Mouse (Mus musculus) liver, embryonic 14.5 days (tissue): Measurements from ENCODE around the gene Decr2. TPM values are rescaled to one million over a fixed set of nuclear protein-coding genes. Genes with fewer than 3 reads are reported as not detected.
A peak's percentile ranks its signal among the peaks of the same experiment; 100 is the strongest.

Experiments used
- ATAC-seq: fragments of 200-750 bp; cut with Nextera tagmentation; 2 replicates; pipeline ENCODE4 v1.8.0; 2017; ENCODE audit warnings: moderate number of reproducible peaks, mild to moderate bottlenecking, moderate library complexity; ENCODE audit not compliant: insufficient read depth
- DNase-seq, 3 experiments: peaks; one replicate each; pipeline ENCODE4 v3.0.0-alpha.2; 2012 to 2013; ENCODE audit warnings: low read depth in 3 of 3, low spot score in 3 of 3
- H3K27ac ChIP-seq: fragments of 300-500 bp; sonication (generic); 2 replicates; pipeline ENCODE4 v1.5.1; 2014; ENCODE audit warnings: moderate library complexity, mild to moderate bottlenecking, control low read depth, inconsistent platforms
- H3K27me3 ChIP-seq: fragments of 300-500 bp; sonication (generic); 2 replicates; pipeline ENCODE4 v1.6.1; 2014; ENCODE audit warnings: mild to moderate bottlenecking, low read length, moderate library complexity; ENCODE audit not compliant: control insufficient read depth, insufficient read depth
- H3K36me3 ChIP-seq: fragments of 300-500 bp; sonication (generic); replicated peaks from 2 replicates; pipeline ENCODE4 v1.6.1; 2014; ENCODE audit warnings: low read depth; ENCODE audit not compliant: control insufficient read depth, insufficient read depth
- H3K4me1 ChIP-seq, 2 experiments: fragments of 200-500 bp in 1 of 2; fragments of 300-500 bp in 1 of 2; sonication (generic) in 1 of 2; replicated peaks; 2 replicates each; pipeline ENCODE4 v1.6.1; 2012 to 2014; ENCODE audit warnings: antibody characterized with exemption in 1 of 2, inconsistent platforms in 1 of 2, low read length in 1 of 2; ENCODE audit not compliant: control insufficient read depth in 2 of 2, insufficient read depth in 2 of 2
- H3K4me2 ChIP-seq: fragments of 300-500 bp; sonication (generic); 2 replicates; pipeline ENCODE4 v1.6.1; 2014; ENCODE audit warnings: low read depth, mild to moderate bottlenecking, control low read depth, moderate library complexity
- H3K4me3 ChIP-seq, 2 experiments: fragments of 200-500 bp in 1 of 2; fragments of 300-500 bp in 1 of 2; sonication (generic) in 1 of 2; 2 replicates each; pipeline ENCODE4 v1.5.1; 2012 to 2014; ENCODE audit warnings: low read depth in 2 of 2, low read length in 2 of 2, mild to moderate bottlenecking in 2 of 2, control low read depth in 1 of 2, inconsistent platforms in 1 of 2, moderate library complexity in 1 of 2; ENCODE audit not compliant: insufficient read depth in 1 of 2
- H3K9ac ChIP-seq: fragments of 300-500 bp; sonication (generic); replicated peaks from 2 replicates; pipeline ENCODE4 v1.6.1; 2014; ENCODE audit warnings: mild to moderate bottlenecking, control low read depth, moderate library complexity
- H3K9me3 ChIP-seq: fragments of 300-500 bp; sonication (generic); 2 replicates; pipeline ENCODE4 v1.6.1; 2016; ENCODE audit warnings: low read length, mixed read lengths; ENCODE audit not compliant: control insufficient read depth
- CTCF ChIP-seq: IDR thresholded peaks from 2 replicates; pipeline ENCODE4 v1.5.1; 2016; ENCODE audit warnings: antibody characterized with exemption, low read depth, control low read depth
- EP300 ChIP-seq: IDR thresholded peaks from 2 replicates; pipeline ENCODE4 v1.6.1; 2016; ENCODE audit warnings: antibody characterized with exemption, low read depth
- WGBS: fragments of 180-500 bp; shearing (Covaris S2); extraction: QIAGEN DNeasy Blood & Tissue Kit; methylation state at CpG from one replicate; pipeline ENCODE4 v1.1.7; 2014; ENCODE audit not compliant: insufficient replicate concordance; 5-methylcytosine and 5-hydroxymethylcytosine counted together
- polyA plus RNA-seq, 2 experiments: library from polyadenylated mRNA; depleted of rRNA in 1 of 2; stranded (reverse) in 1 of 2; unstranded in 1 of 2; fragments of >200 nt; fragmentation: Nextera tagmentation in 1 of 2; extraction: Ambion mirVana in 1 of 2; gene quantifications; 2 replicates each; pipeline versions ENCODE4 v1.2.1 to v1.2.3; 2012 to 2014

The Decr2 gene
- polyA plus RNA-seq, 2 experiments = 5.5 to 6.8 TPM

- no peak for ATAC-seq
- WGBS = 74% methylated on average over 7 of the region's 7 CpGs
- H3K27ac ChIP-seq = no peak overlapping the region
Measured at GRCm38 (mm10) chr17:26124560-26124959, 34.4 kb upstream of the Decr2 start.

GRCm38 (mm10) chr17:26123267-26123684, 33.1 kb upstream of the Decr2 start, which contains the start of gene Mrpl28:
TSS of gene Mrpl28 (plus strand) at chr17:26123500.
- TF ChIP-seq EP300 (no peak), CTCF (no peak)
- peak within 1 kb of the TSS; percentile 15 for H3K27ac ChIP-seq
- peak within 1 kb of the TSS; percentile 90 to 98 for H3K4me3 ChIP-seq
- H3K4me2 ChIP-seq = peak within 1 kb of the TSS; percentile 93
- peaks cover 16% of the 10 kb centered on the region for H3K36me3 ChIP-seq
- no peaks in the 10 kb centered on the region for H3K9me3 ChIP-seq
- peak within 1 kb of the TSS; percentile 80 for H3K9ac ChIP-seq
- under 1% methylated on average over 32 of the region's 32 CpGs for WGBS
- peaks cover 6 to 10% of the 10 kb centered on the region in 2 experiments for H3K4me1 ChIP-seq
- ATAC-seq = peak; percentile 84
- no peaks in the 10 kb centered on the region for H3K27me3 ChIP-seq
- DNase-seq = peak; percentile 88 to 92 (median 92)

More at GRCm38 (mm10) chr17:26124560-26124959, 34.4 kb upstream of the Decr2 start:
- peaks cover 16% of the 10 kb centered on the region for H3K36me3 ChIP-seq
- H3K27me3 ChIP-seq = no peaks in the 10 kb centered on the region
- no peak for TF ChIP-seq CTCF
- no peak for TF ChIP-seq EP300
- peak overlapping the region; percentile 93 for H3K4me2 ChIP-seq
- H3K9ac ChIP-seq = peak overlapping the region; percentile 80
- H3K9me3 ChIP-seq = no peaks in the 10 kb centered on the region
- no peak for DNase-seq
- peaks cover 6 to 10% of the 10 kb centered on the region in 2 experiments for H3K4me1 ChIP-seq
- H3K4me3 ChIP-seq = peak overlapping the region; percentile 90 to 98

- Histone ChIP-seq H3K9ac (no peak overlapping the region), H3K4me2 (no peak overlapping the region), H3K36me3 (peaks cover 13% of the 10 kb centered on the region), H3K4me1 (peaks cover 6 to 10% of the 10 kb centered on the region in 2 experiments), H3K4me3 (no peak overlapping the region), H3K9me3 (no peaks in the 10 kb centered on the region), H3K27ac (no peak overlapping the region), H3K27me3 (no peaks in the 10 kb centered on the region)
- WGBS = 46% methylated on average over 5 of the region's 5 CpGs
- no peak for ATAC-seq
- TF ChIP-seq CTCF (no peak), EP300 (no peak)
- no peak for DNase-seq
Measured at GRCm38 (mm10) chr17:26122431-26123140, 32.4 kb upstream of the Decr2 start.

DNA sequence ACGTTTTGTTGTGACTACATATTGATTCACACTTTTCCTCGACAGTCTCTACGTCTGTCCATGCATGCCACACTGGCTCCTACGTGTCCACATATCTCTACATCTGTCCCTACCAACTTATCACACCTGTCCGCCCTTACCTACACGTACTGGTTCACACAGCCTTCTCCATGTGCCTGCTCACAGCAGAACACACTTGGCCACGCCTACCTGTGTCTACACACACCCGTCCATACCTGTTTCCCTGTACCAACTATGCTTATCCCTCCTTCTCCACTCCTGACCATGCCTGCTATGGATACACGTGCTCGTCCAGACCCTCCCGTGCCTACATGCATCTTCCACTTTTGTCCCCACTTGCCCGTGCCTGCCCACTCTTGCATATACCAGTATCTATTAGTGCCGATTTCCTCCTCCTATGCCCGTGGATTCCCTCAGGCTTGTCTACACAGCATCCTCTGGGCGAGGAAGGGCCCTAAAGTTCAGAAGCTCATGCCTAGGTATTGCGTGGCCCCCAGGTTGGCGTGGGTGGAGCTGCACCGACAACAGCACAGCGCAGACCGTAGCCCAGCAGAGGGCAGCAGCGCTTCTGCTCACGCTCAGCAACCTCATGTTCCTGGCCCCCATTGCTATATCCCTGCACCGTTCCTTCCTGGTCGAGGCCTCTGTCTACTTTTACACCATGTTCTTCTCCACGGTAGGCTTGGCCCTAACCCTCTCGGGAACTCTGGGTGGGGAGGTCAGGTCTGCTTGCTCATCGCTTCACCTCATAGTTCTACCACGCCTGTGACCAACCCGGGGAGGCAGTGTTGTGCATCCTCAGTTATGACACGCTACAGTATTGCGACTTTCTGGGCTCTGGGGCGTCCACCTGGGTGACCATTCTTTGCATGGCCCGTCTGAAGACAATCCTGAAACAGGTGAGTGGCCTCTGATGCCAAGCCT, 29.9 kb upstream of the Decr2 start:
- H3K4me3 ChIP-seq = no peak overlapping the region
- ATAC-seq = peak; percentile 19; the same call in 1 of the 2 replicates
- no peak overlapping the region for H3K27ac ChIP-seq
- TF ChIP-seq EP300 (no peak), CTCF (peak; percentile 94)
- H3K36me3 ChIP-seq = no peaks in the 10 kb centered on the region
- WGBS = 35% methylated on average over 33 of the region's 33 CpGs
- peak in 2 of 3 experiments; percentile 37 to 45 for DNase-seq
- H3K9me3 ChIP-seq = no peaks in the 10 kb centered on the region
- no peak overlapping the region for H3K4me2 ChIP-seq
- H3K9ac ChIP-seq = no peak overlapping the region
- peaks cover 6 to 12% of the 10 kb centered on the region in 2 experiments for H3K4me1 ChIP-seq
- peaks cover 7% of the 10 kb centered on the region for H3K27me3 ChIP-seq
